Mouse (Mus musculus): Measurements from ENCODE around the gene Adamts2.

Gene Adamts2

GRCm38 (mm10) chr11:50671820-50672310, 70.0 kb downstream of the Adamts2 start:
- no peak for DNase-seq (ENCODE audit: low read depth)

- DNase-seq (ENCODE audit: low read depth), result no peak
Measured at GRCm38 (mm10) chr11:50672866-50673265, 71.0 kb downstream of the Adamts2 start.

- DNase-seq (ENCODE audit: low read depth), result no peak
Measured at GRCm38 (mm10) chr11:50673525-50674250, 71.8 kb downstream of the Adamts2 start.

DNA sequence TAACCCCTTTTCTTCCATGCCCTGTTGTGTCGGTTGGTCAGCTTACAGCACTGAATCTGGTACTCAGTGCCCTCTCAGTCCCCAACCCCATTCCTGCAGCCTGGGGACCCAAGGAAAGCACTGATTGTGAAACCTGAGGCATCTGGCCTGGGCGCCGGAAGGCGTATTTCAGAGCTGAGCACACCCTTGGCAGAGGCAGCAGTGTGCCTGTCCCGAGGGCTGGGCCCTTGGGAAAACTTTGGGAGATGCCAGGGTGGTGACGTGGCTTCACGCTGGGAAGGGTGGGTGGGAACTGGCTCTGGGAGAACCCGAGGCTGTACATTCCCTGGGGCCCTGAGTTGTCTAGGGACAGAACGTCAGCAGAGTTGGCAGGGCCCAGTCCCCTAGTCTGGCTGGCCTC, 72.5 kb downstream of the Adamts2 start:
- no peak for DNase-seq (ENCODE audit: low read depth)

GRCm38 (mm10) chr11:50678650-50679049, 76.8 kb downstream of the Adamts2 start:
- no peak for DNase-seq (ENCODE audit: low read depth)

GRCm38 (mm10) chr11:50681940-50682339, 80.1 kb downstream of the Adamts2 start:
- no peak for DNase-seq (ENCODE audit: low read depth)

DNA sequence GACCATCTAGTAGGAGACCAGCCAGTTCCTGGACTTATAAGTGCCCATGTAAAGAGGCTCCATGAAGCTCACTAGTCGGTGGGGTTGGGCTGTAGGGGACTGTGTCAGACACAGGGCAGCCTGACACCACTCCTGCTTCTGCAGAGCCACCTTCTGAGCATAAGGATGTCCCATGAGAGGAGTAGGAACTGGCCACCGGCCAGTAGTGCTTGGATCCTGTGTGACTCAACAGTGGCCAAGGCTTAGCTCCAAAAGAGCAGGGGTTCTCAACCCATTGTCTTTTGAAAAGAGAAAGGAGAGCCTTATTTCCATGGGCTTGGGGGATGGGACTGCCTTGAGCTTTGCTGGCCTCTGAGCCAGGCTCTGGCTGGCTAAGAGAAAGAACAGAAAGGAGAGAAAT, 81.9 kb downstream of the Adamts2 start:
- no peak for DNase-seq (ENCODE audit: low read depth)

DNA sequence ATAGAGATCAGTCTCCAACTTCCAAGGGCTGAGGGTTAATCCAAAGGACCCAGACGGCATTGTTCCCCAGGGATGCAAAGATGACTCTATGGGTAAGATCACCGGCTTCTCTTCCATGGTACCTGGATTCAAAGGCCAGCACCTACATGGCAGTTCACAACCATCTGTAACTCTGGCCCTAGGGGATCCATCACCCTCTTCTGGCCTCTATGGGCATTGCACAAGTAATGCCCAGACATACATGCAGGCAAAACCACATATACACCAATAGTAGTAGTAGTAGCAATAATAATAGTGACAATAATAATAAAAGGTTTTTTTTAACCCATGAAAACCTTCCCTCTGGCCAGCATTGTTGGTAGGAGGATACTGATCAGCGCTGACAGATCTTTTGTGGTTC, 86.7 kb downstream of the Adamts2 start:
- no peak for DNase-seq (ENCODE audit: low read depth)

DNA sequence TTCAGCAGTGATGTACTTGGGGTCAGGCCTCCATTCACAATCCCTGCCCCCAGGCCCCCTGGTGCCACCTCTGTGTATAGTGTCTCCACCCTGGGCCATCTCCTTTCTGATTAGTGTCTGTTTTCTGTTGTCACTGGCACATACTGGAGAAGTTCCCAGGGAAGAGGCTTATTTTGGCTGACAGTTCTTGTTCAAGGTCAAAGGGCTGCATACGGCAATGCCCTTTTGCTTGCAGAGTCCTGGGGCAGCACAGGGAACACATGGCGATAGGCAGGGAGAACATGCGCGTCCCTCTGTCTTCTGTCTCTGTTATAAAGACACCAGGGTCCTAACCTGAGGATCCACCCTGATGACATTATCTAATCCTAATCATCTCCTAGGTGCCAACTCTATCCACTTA, 87.8 kb downstream of the Adamts2 start:
- no peak for DNase-seq (ENCODE audit: low read depth)

GRCm38 (mm10) chr11:50699971-50700370, 98.1 kb downstream of the Adamts2 start:
- DNase-seq (ENCODE audit: low read depth), result no peak

GRCm38 (mm10) chr11:50700496-50700895, 98.6 kb downstream of the Adamts2 start:
- no peak for DNase-seq (ENCODE audit: low read depth)

DNA sequence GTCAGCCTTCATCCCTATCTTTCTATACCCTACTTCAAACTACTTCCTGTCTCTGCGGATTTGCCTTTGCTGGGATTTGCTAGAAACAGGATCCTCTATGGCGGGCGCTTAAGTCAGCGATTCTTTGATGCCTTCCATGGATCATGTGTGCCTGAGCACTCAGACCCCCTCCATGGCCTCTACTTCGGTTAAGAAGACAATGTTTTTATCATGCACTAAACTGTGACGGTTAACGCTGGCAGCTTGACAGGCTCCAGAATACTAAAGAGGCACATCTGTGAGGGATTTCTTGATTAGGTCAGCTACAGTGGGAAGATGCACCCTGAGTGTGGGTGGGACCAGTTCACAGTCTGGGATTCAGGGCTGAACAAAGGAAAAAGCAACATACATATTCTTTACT, 101.5 kb downstream of the Adamts2 start:
- DNase-seq (ENCODE audit: low read depth), result no peak

- DNase-seq (ENCODE audit: low read depth), result no peak
Measured at GRCm38 (mm10) chr11:50704511-50704910, 102.6 kb downstream of the Adamts2 start.

DNA sequence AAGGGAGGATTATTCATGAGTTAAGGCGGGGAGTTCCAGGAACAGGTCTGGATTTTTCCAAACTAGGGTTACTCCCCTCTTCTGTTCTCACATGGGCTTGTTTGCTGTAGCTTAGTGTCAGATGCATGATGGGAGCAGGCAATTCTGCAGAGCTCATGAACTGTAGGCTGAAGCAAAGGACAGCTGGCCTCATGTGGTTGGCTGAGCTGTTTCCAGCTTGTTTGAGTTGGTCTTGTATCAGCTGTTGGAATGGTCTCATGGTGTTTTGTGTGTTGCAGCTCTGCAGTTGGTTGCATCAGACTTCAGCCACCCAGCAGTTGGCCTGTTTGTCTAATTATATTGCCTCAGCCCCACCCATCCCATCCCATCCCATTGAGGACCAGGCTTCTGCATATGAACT, 105.4 kb downstream of the Adamts2 start:
- no peak for DNase-seq (ENCODE audit: low read depth)

- DNase-seq (ENCODE audit: low read depth), result no peak
Measured at GRCm38 (mm10) chr11:50713610-50714202, 111.8 kb downstream of the Adamts2 start.

DNA sequence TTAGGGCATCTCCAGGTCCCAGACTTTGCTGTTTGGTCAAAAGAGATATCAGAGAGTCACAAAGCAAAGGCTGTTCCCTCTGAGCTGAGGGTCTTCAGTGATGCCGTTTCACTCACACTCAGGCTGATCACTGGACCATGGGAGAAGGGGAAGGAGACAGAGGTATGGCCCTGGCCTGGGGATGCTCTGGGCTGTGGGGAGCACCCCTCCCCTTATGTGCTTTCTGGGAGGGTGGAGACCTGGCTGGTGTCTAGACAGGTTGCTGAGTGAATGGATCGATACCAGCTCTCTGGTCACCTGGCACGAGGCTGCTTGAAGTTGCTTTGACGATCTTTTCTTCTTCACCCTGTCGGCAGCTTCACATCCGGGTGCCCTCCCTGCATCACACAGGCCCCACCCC, 113.2 kb downstream of the Adamts2 start:
- no peak for DNase-seq (ENCODE audit: low read depth)

DNA sequence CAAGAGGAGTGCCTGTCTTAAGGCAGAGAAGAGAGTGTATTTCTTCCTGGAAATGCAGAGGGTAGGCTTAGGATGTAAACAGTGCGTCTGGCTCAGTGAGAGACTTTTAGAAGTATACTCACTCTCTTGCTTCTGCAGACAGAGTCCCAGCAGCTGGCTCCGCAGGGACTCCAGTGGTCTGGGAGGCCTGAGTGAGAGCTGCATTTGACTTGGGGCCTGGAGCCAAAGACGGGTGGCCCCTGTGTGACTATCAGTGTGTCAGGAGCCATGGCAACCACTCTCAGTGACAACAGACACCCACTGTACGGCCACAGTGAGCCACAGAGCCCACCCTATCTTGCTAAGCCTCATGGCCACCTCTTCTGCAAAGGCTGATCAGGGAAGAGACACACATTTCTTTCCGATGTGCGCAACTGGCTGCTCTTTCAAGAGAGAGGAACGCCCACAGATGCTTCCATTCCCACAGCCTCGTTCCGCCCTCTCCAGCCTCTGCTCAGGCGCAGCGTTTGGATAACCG, 115.6 kb downstream of the Adamts2 start:
- DNase-seq (ENCODE audit: low read depth), result no peak

GRCm38 (mm10) chr11:50718862-50719261, 117.0 kb downstream of the Adamts2 start:
- DNase-seq (ENCODE audit: low read depth), result no peak

- DNase-seq (ENCODE audit: low read depth), result no peak
Measured at GRCm38 (mm10) chr11:50720421-50720820, 118.5 kb downstream of the Adamts2 start.

GRCm38 (mm10) chr11:50720856-50721550, 119.1 kb downstream of the Adamts2 start:
- no peak for DNase-seq (ENCODE audit: low read depth)

GRCm38 (mm10) chr11:50725595-50725994, 123.7 kb downstream of the Adamts2 start:
- DNase-seq (ENCODE audit: low read depth), result no peak

- no peak for DNase-seq (ENCODE audit: low read depth)
Measured at GRCm38 (mm10) chr11:50726035-50726434, 124.2 kb downstream of the Adamts2 start.

DNA sequence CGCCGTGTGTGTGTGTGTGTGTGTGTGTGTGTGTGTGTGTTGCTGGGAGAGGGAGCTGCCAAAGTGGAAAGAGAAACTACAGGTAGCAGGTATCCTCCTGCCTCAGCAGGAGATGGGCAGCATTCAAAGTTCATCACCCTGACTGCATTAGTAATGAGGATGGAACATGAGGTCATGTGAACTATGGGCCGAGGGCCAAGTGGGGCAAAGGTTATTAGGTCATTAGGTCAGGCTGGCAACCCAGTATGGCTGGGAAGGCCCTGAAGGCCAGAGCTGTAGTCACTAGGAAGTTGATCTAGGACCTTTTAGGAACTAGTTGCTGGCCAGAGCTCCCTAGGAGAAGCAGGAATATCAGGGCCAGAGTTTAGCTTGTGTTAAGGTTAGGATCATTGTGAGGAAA, 131.3 kb downstream of the Adamts2 start:
- no peak for DNase-seq (ENCODE audit: low read depth)

Data from naive thymus-derived CD4-positive, alpha-beta T cell, adult 2 months (primary cell).